In genomic region chr4:62833944-62834343, GRCm38 (mm10) we compare ENCODE assay signal across 9 mouse cellular contexts.
DNase-seq lines count a peak whose midpoint lies in the region; ATAC-seq and TF ChIP-seq lines count a peak whose summit lies in the region.
"Had no signal": no experiment of that assay in that cellular context is flagged by ENCODE, and none has a peak within 500 bp of the region (broad histone marks: within the 10 kb centered on the region; RNA-seq: fewer than 3 reads in every experiment).

No protein-coding gene starts in this region.

- no peaks in the 10 kb centered on the region for H3K9me3 ChIP-seq in heart, embryonic 14.5 days (ENCODE audit: control insufficient read depth, low read length)
- H3K9me3 ChIP-seq in forebrain, embryonic 13.5 days (replicated peaks): no peaks in the 10 kb centered on the region
- H3K9me3 ChIP-seq in stomach, postnatal 0 days (ENCODE audit: control insufficient read depth, low read length): no peaks in the 10 kb centered on the region

- H3K27me3 ChIP-seq in heart, embryonic 14.5 days (ENCODE audit: control insufficient read depth, insufficient read depth, low read length): no peaks in the 10 kb centered on the region
- no peaks in the 10 kb centered on the region for H3K27me3 ChIP-seq in forebrain, embryonic 13.5 days
- no peaks in the 10 kb centered on the region for H3K27me3 ChIP-seq in kidney, adult 2 months (replicated peaks; ENCODE audit: control insufficient read depth, insufficient read depth, low read length)
- H3K27me3 ChIP-seq in stomach, postnatal 0 days (ENCODE audit: control insufficient read depth, insufficient read depth, low read length): no peaks in the 10 kb centered on the region

- H3K27ac ChIP-seq in heart, embryonic 14.5 days (replicated peaks in 1 of 2; ENCODE audit: control insufficient read depth in 1 of 2, insufficient read depth in 1 of 2, low read depth in 2 of 2, low read length in 2 of 2): no peak overlapping the region
- no peak overlapping the region for H3K27ac ChIP-seq in forebrain, embryonic 13.5 days
- H3K27ac ChIP-seq in kidney, adult 2 months (ENCODE audit: insufficient read depth, low read depth, low read length): no peak overlapping the region
- H3K27ac ChIP-seq in stomach, postnatal 0 days (replicated peaks): no peak overlapping the region

- H3K36me3 ChIP-seq in heart, embryonic 14.5 days (ENCODE audit: control insufficient read depth, insufficient read depth, low read length): no peaks in the 10 kb centered on the region
- H3K36me3 ChIP-seq in forebrain, embryonic 13.5 days (ENCODE audit: poor library complexity, severe bottlenecking): no peaks in the 10 kb centered on the region
- H3K36me3 ChIP-seq in kidney, adult 2 months (ENCODE audit: control insufficient read depth, insufficient read depth, low read length): no peaks in the 10 kb centered on the region
- no peaks in the 10 kb centered on the region for H3K36me3 ChIP-seq in stomach, postnatal 0 days (ENCODE audit: control insufficient read depth, insufficient read depth, low read length)

- WGBS in heart, embryonic 14.5 days: 6% methylated on average over 7 of the region's 7 CpGs
- 5% methylated on average over 7 of the region's 7 CpGs for WGBS in forebrain, embryonic 13.5 days
- WGBS in kidney, adult 2 months: 7% methylated on average over 7 of the region's 7 CpGs
- 24% methylated on average over 7 of the region's 7 CpGs for WGBS in stomach, postnatal 0 days

- ATAC-seq in heart, embryonic 14.5 days (ENCODE audit: insufficient number of reproducible peaks, insufficient read depth, low FRiP score, low read depth): peak; percentile 54; the same call in 1 of the 2 replicates
- peak; percentile 78 for ATAC-seq in forebrain, embryonic 13.5 days
- no peak for ATAC-seq in stomach, postnatal 0 days (ENCODE audit: low FRiP score, low TSS enrichment)

- H3K4me1 ChIP-seq in heart, embryonic 14.5 days (ENCODE audit: control insufficient read depth in 2 of 2, insufficient read depth in 2 of 2, low read length in 2 of 2): peaks cover 6% of the 10 kb centered on the region in 2 experiments
- H3K4me1 ChIP-seq in forebrain, embryonic 13.5 days: peaks cover 12% of the 10 kb centered on the region
- H3K4me1 ChIP-seq in kidney, adult 2 months (ENCODE audit: control insufficient read depth, insufficient read depth, low read length): no peaks in the 10 kb centered on the region
- no peaks in the 10 kb centered on the region for H3K4me1 ChIP-seq in stomach, postnatal 0 days (replicated peaks; ENCODE audit: control insufficient read depth, insufficient read depth)

- no peak overlapping the region for H3K4me3 ChIP-seq in heart, embryonic 14.5 days (ENCODE audit: control insufficient read depth in 1 of 2, insufficient read depth in 1 of 2, low read depth in 1 of 2, low read length in 2 of 2)
- H3K4me3 ChIP-seq in forebrain, embryonic 13.5 days: no peak overlapping the region
- no peak overlapping the region for H3K4me3 ChIP-seq in kidney, adult 2 months (ENCODE audit: insufficient read depth, low read depth, low read length)
- no peak overlapping the region for H3K4me3 ChIP-seq in stomach, postnatal 0 days (ENCODE audit: low read depth, low read length)
- H3K4me3 ChIP-seq: myocyte had no signal

- no peak for TF ChIP-seq CTCF in kidney, adult 2 months (conservative IDR thresholded peaks at IDR 0.05; ENCODE audit: insufficient read depth, insufficient read length, low read depth, low read length)
- TF ChIP-seq CTCF in stomach, postnatal 0 days (IDR thresholded peaks at IDR 0.05; ENCODE audit: low read depth): no peak

- no peak for TF ChIP-seq POLR2A in kidney, adult 2 months (IDR thresholded peaks at IDR 0.05; ENCODE audit: low read depth, low read length)

- DNase-seq in heart, adult 8-10 months (ENCODE audit: low spot score): no peak
- peak; percentile 57 for DNase-seq in adrenal gland, adult 2 months
- DNase-seq in kidney, adult 2 months: peak; percentile 76
- peak; percentile 19 for DNase-seq in lung, postnatal 14 days
- DNase-seq in stomach, postnatal 0 days (ENCODE audit: low spot score): peak; percentile 25
- DNase-seq in T-cell, adult 2 months (ENCODE audit: low spot score): no peak

- TF ChIP-seq EP300 in stomach, postnatal 0 days (optimal IDR thresholded peaks at IDR 0.05): no peak

- H3K9ac ChIP-seq in heart, embryonic 14.5 days (ENCODE audit: low read length): no peak overlapping the region
- H3K9ac ChIP-seq in forebrain, embryonic 13.5 days: no peak overlapping the region
- no peak overlapping the region for H3K9ac ChIP-seq in stomach, postnatal 0 days (ENCODE audit: low read length)

- H3K4me2 ChIP-seq in heart, embryonic 14.5 days (ENCODE audit: low read length): peak overlapping the region; percentile 31; the same call in 1 of the 2 replicates
- H3K4me2 ChIP-seq in forebrain, embryonic 13.5 days: peak overlapping the region; percentile 29
- H3K4me2 ChIP-seq in stomach, postnatal 0 days (replicated peaks; ENCODE audit: low read depth): no peak overlapping the region

Comparison
In these comparisons a context has a peak if more than half of its experiments do, and no peak if none do; other contexts are left out.
1. DNase-seq: peak in adrenal gland, adult 2 months (single experiment), kidney, adult 2 months (single experiment), lung, postnatal 14 days (single experiment) and stomach, postnatal 0 days (single experiment); none in heart, adult 8-10 months (single experiment) and T-cell, adult 2 months (single experiment).